ENCODE assay signal across 33 mouse cellular contexts in genomic region chr10:63051267-63051666, GRCm38 (mm10). TPM values are rescaled to one million over a fixed set of nuclear protein-coding genes. Genes with fewer than 3 reads are reported as not detected.
"Had no signal": no experiment of that assay in that cellular context is flagged by ENCODE, and none has a peak within 500 bp of the region (broad histone marks: within the 10 kb centered on the region; RNA-seq: fewer than 3 reads in every experiment).

No protein-coding gene starts in this region.

- H3K4me1 ChIP-seq: intestine, embryonic 15.5 days; liver, embryonic 13.5 days; liver, embryonic 15.5 days had no signal

- H3K9ac ChIP-seq: heart, embryonic 12.5 days; hindbrain, embryonic 12.5 days; hindbrain, embryonic 14.5 days; intestine, embryonic 15.5 days; limb, embryonic 12.5 days; liver, embryonic 13.5 days; liver, embryonic 15.5 days; liver, postnatal 0 days had no signal

- DNase-seq: gastrocnemius, postnatal 14 days; gastrocnemius, postnatal 36 days; heart, adult 11 months; heart, postnatal 10 days; kidney, adult 18-20 months; kidney, adult 8-10 months; kidney, postnatal 14 days; liver; liver, embryonic 13.5 days; liver, postnatal 0 days had no signal

- H3K4me2 ChIP-seq: heart, embryonic 12.5 days; hindbrain, embryonic 12.5 days; hindbrain, embryonic 14.5 days; intestine, embryonic 15.5 days; limb, embryonic 12.5 days; liver, embryonic 11.5 days; liver, embryonic 13.5 days; liver, embryonic 15.5 days had no signal

- ATAC-seq: hindbrain, embryonic 16.5 days; inflammation-experienced regulatory T-cells, adult 6 months; intestine, embryonic 15.5 days; intestine, postnatal 0 days had no signal

- H3K9me3 ChIP-seq: heart, embryonic 10.5 days; heart, embryonic 12.5 days; hindbrain, embryonic 10.5 days; hindbrain, embryonic 12.5 days; intestine, embryonic 15.5 days; limb, embryonic 10.5 days; limb, embryonic 12.5 days; liver, embryonic 13.5 days; liver, embryonic 15.5 days had no signal

- H3K27ac ChIP-seq: heart, embryonic 10.5 days; hindbrain, embryonic 10.5 days; hindbrain, embryonic 12.5 days; hindbrain, embryonic 14.5 days; intestine, embryonic 15.5 days; kidney, postnatal 0 days; layer of hippocampus, adult 2 months; left cerebral cortex, adult 2 months; limb, embryonic 10.5 days; limb, embryonic 12.5 days; liver, embryonic 13.5 days; liver, embryonic 15.5 days had no signal

- H3K4me3 ChIP-seq: heart, embryonic 10.5 days; heart, embryonic 12.5 days; hindbrain, embryonic 10.5 days; hindbrain, embryonic 12.5 days; intestine, embryonic 15.5 days; layer of hippocampus, adult 2 months; left cerebral cortex, adult 2 months; limb, embryonic 10.5 days; limb, embryonic 12.5 days; liver, embryonic 13.5 days; liver, embryonic 15.5 days had no signal

- H3K36me3 ChIP-seq: heart, embryonic 10.5 days; heart, embryonic 12.5 days; hindbrain, embryonic 10.5 days; hindbrain, embryonic 12.5 days; intestine, embryonic 15.5 days; limb, embryonic 10.5 days; limb, embryonic 12.5 days; liver, embryonic 13.5 days had no signal

- H3K27me3 ChIP-seq: heart, embryonic 12.5 days; hindbrain, embryonic 12.5 days; intestine, embryonic 15.5 days; limb, embryonic 12.5 days; liver, embryonic 13.5 days; liver, embryonic 15.5 days had no signal

RNA-seq across cellular contexts. Expression of gene Atoh7, which starts 48.2 kb away (rescaled TPM):
- total RNA-seq: gastrocnemius, adult 18-20 months; gastrocnemius, postnatal 36 days; heart, adult 8-10 months; heart, postnatal 10 days; heart, postnatal 25 days had no signal
- polyA plus RNA-seq: heart, embryonic 10.5 days; heart, embryonic 12.5 days; heart, embryonic 14.5 days; heart, embryonic 16.5 days; inflammation-experienced regulatory T-cells, adult 6 months; intestine, embryonic 15.5 days; intestine, postnatal 0 days; kidney, embryonic 14.5 days; large intestine, adult 2 months; liver, embryonic 11.5 days; liver, embryonic 13.5 days; liver, embryonic 15.5 days had no signal
